Mouse (Mus musculus) ES-E14 (cell line): ENCODE data around the gene Adamtsl3. TPM values are rescaled to one million over a fixed set of nuclear protein-coding genes. Genes with fewer than 3 reads are reported as not detected.

Source experiments
- DNase-seq: peaks from one replicate; pipeline ENCODE4 v3.0.0-alpha.2; 2013; ENCODE audit warnings: low read depth, low spot score
- H3K27ac ChIP-seq: 2 replicates; pipeline ENCODE4 v1.5.1; 2012; ENCODE audit warnings: low read depth, mild to moderate bottlenecking, low read length, moderate library complexity, mixed read lengths; ENCODE audit not compliant: poor library complexity, insufficient read depth, severe bottlenecking
- H3K36me3 ChIP-seq: 2 replicates; pipeline ENCODE4 v1.6.1; 2012; ENCODE audit warnings: mild to moderate bottlenecking, low read length, moderate library complexity, mixed read lengths; ENCODE audit not compliant: control insufficient read depth, poor library complexity, insufficient read depth, severe bottlenecking
- H3K4me1 ChIP-seq, 2 experiments: fragments of 150-350 bp in 1 of 2; sonication (generic) in 1 of 2; 2 replicates each; pipeline ENCODE4 v1.6.1; 2012; ENCODE audit warnings: low read length in 2 of 2, mild to moderate bottlenecking in 1 of 2, mixed read lengths in 1 of 2; ENCODE audit not compliant: control insufficient read depth in 2 of 2, insufficient read depth in 2 of 2, poor library complexity in 1 of 2
- H3K4me3 ChIP-seq, 2 experiments: fragments of 150-350 bp in 1 of 2; sonication (generic) in 1 of 2; 2 replicates each; pipeline ENCODE4 v1.5.1; 2012; ENCODE audit warnings: low read length in 2 of 2, low read depth in 1 of 2, mild to moderate bottlenecking in 1 of 2, mixed read lengths in 1 of 2; ENCODE audit not compliant: insufficient read depth in 1 of 2, poor library complexity in 1 of 2, severe bottlenecking in 1 of 2
- H3K9ac ChIP-seq: 2 replicates; pipeline ENCODE4 v1.6.1; 2012; ENCODE audit warnings: low read depth, mild to moderate bottlenecking, low read length, mixed read lengths; ENCODE audit not compliant: poor library complexity, insufficient read depth, severe bottlenecking
- H3K9me3 ChIP-seq: fragments of 150-350 bp; sonication (generic); 2 replicates; pipeline ENCODE4 v1.6.1; 2012; ENCODE audit warnings: low read depth, mild to moderate bottlenecking, low read length; ENCODE audit not compliant: control insufficient read depth, insufficient read depth
- CHD2 ChIP-seq: IDR thresholded peaks from 2 replicates; pipeline ENCODE4 v1.6.1; 2014; ENCODE audit warnings: mild to moderate bottlenecking, low read depth, low read length, inconsistent platforms
- HCFC1 ChIP-seq: IDR thresholded peaks from 2 replicates; pipeline ENCODE4 v1.6.1; 2012; ENCODE audit warnings: low read length, inconsistent platforms, borderline replicate concordance; ENCODE audit not compliant: insufficient read depth
- MAFK ChIP-seq: IDR thresholded peaks from 2 replicates; pipeline ENCODE4 v1.6.1; 2014; ENCODE audit warnings: mild to moderate bottlenecking, low read depth, low read length, inconsistent platforms; ENCODE audit not compliant: insufficient read depth
- ZC3H11A ChIP-seq: IDR thresholded peaks from 2 replicates; pipeline ENCODE4 v1.6.1; 2012; ENCODE audit warnings: low read depth, mild to moderate bottlenecking, inconsistent platforms, low read length, borderline replicate concordance
- ZNF384 ChIP-seq: IDR thresholded peaks from 2 replicates; pipeline ENCODE4 v1.6.1; 2012; ENCODE audit warnings: low read depth, low read length, inconsistent platforms
- in situ Hi-C, 2 experiments: fragments of 600-800 bp; cut with MboI; formaldehyde crosslinking; loops; one replicate each; pipeline ENCODE4 v1.15.1; 2025; ENCODE audit warnings: low sequenced_read_pairs in 2 of 2, inconsistent platforms in 1 of 2; ENCODE audit not compliant: unreplicated experiment in 2 of 2
- total RNA-seq: library from RNA; depleted of rRNA; stranded (reverse); fragments of 300-350 nt; gene quantifications from 2 replicates; pipeline ENCODE4 v1.2.3, GENCODE M21; 2012; rRNA removed

The Adamtsl3 gene
- total RNA-seq = 0.71 and 0.74 TPM in 2 replicates

DNA sequence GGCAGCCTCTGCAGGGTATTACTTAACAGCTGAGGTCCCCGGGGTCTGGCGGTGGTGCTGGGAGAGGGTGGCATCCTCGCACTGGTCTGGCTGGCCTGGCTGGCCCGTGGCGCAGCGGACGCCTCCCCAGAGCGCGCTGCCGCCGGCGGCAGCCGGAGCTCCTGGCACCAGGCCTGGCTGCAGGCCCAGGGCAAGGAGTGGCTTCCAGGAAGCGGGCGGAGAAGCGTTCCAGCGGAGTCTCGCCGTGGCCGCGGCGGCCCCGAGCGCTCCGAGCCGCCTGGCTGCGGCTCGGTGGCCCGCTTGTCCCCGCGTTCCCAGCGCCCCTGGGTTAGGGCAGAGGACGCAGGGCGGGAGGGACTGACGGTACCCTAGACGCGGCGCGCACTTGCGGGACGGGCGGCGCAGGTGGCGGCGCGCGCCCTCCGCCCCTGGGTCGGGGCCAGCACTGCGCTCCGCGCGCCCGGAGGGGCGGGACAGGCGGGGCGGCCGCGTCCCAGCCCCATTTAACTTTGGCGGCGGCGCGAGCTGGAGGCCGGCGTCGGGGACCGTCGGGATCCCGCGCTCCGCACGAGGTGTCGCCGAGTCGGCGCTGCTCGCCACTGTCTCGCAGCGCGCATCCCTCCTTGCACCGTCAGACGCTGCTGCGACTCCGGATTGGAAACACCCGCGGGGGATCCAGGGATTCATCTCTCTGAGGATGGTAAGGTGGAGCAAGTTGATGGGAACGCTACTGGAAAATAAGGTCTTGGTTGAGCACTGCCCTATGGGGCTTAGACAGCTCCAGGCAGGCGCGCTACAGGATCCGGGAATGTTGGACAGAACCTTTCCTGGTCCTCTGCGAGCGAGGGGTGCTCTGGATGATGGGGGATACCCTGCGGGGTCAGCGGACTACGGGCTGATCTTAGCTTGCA, at the start of gene Adamtsl3:
Adamtsl3 (plus strand) TSS at position 484 of the 911 bp plus-strand sequence.
- no peak for TF ChIP-seq HCFC1
- no peak for TF ChIP-seq MAFK
- no peak for TF ChIP-seq CHD2
- TF ChIP-seq ZC3H11A = no peak
- TF ChIP-seq ZNF384 = no peak
- no peaks in the 10 kb centered on the region for H3K4me1 ChIP-seq
- in situ Hi-C loops = no loop called here

GRCm38 (mm10) chr7:82287242-82287641, 48.3 kb upstream of the Adamtsl3 start:
- Histone ChIP-seq H3K9ac (no peak overlapping the region), H3K9me3 (no peaks in the 10 kb centered on the region), H3K27ac (no peak overlapping the region), H3K4me3 (no peak overlapping the region), H3K36me3 (no peaks in the 10 kb centered on the region), H3K4me1 (no peaks in the 10 kb centered on the region)
- in situ Hi-C loops = no loop called here
- no peak for TF ChIP-seq ZNF384
- TF ChIP-seq HCFC1 = no peak
- no peak for TF ChIP-seq MAFK
- no peak for TF ChIP-seq CHD2
- TF ChIP-seq ZC3H11A = no peak
- DNase-seq = no peak

More for the DNA sequence above, at the start of gene Adamtsl3:
- Histone ChIP-seq H3K9me3 (no peaks in the 10 kb centered on the region), H3K9ac (no peak within 1 kb of the TSS), H3K4me3 (peak within 1 kb of the TSS; percentile 63 to 70), H3K27ac (no peak within 1 kb of the TSS), H3K36me3 (no peaks in the 10 kb centered on the region)
- peak; percentile 11 for DNase-seq

DNA sequence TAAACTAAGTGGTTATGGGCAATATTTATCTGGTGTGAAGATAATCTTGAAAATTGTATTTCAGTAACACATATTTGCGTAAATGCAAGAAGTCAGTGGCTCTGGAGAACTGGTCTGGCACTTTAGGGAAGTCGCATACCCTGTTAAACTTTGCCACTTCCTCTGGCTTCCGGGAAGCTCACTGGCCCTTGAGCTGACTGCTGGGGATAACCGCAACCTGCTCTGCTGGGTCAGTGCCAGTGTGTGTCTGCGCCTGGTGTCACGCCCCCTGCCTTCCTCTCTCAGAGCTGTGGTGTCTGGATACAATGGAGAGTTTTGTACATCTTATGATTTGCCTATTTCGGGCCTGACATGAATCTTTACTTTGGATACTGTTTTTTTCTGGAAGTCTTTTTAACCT, 42.1 kb upstream of the Adamtsl3 start:
- no peaks in the 10 kb centered on the region for H3K36me3 ChIP-seq
- no peak overlapping the region for H3K4me3 ChIP-seq
- no peak for TF ChIP-seq ZNF384
- no peak for TF ChIP-seq ZC3H11A
- TF ChIP-seq MAFK = no peak
- TF ChIP-seq CHD2 = no peak
- no peak for TF ChIP-seq HCFC1
- H3K9me3 ChIP-seq = no peaks in the 10 kb centered on the region
- DNase-seq = no peak
- no peak overlapping the region for H3K27ac ChIP-seq
- H3K4me1 ChIP-seq = no peaks in the 10 kb centered on the region
- no peak overlapping the region for H3K9ac ChIP-seq
- in situ Hi-C loops = no loop called here

DNA sequence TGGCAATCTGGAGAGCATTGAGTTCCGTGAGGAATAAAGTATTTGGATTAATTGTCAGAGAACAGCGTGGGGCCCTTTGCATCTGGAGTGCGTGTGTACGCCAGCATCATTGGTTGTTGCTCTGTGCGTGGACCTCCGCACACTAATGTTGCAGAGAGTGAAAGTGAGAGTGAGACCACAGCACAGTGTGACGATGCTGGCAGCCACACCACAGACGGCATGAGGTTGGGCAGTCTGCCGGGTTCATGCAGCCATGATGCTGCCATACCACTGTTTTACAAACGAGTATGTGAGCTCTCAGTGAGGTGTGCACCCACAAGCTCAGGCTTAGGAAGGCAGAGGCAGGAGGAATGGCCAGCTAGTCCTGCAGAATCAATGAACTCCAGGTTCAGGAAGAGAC, 41.4 kb upstream of the Adamtsl3 start:
- no peak for DNase-seq
- no peaks in the 10 kb centered on the region for H3K36me3 ChIP-seq
- in situ Hi-C loops = no loop called here

GRCm38 (mm10) chr7:82294611-82295010, 40.9 kb upstream of the Adamtsl3 start:
- H3K36me3 ChIP-seq = no peaks in the 10 kb centered on the region
- TF ChIP-seq ZNF384 = no peak
- TF ChIP-seq HCFC1 = no peak
- no peak for TF ChIP-seq ZC3H11A
- TF ChIP-seq MAFK = no peak
- no peak for TF ChIP-seq CHD2
- H3K27ac ChIP-seq = no peak overlapping the region
- H3K4me1 ChIP-seq = no peaks in the 10 kb centered on the region
- no peak for DNase-seq
- H3K4me3 ChIP-seq = no peak overlapping the region
- H3K9me3 ChIP-seq = no peaks in the 10 kb centered on the region
- in situ Hi-C loops = no loop called here
- H3K9ac ChIP-seq = no peak overlapping the region

More for the DNA sequence above, 41.4 kb upstream of the Adamtsl3 start:
- no peaks in the 10 kb centered on the region for H3K9me3 ChIP-seq
- H3K4me1 ChIP-seq = no peaks in the 10 kb centered on the region
- no peak overlapping the region for H3K4me3 ChIP-seq
- no peak overlapping the region for H3K27ac ChIP-seq
- no peak overlapping the region for H3K9ac ChIP-seq
- TF ChIP-seq ZNF384 (no peak), MAFK (no peak), CHD2 (no peak), ZC3H11A (no peak), HCFC1 (no peak)
